Mouse (Mus musculus) intestine, embryonic 16.5 days (tissue): ENCODE results near the gene Szrd1. TPM values are rescaled to one million over a fixed set of nuclear protein-coding genes. Genes with fewer than 3 reads are reported as not detected.

Experiments used
- ATAC-seq: fragments of 200-750 bp; cut with Nextera tagmentation; 2 replicates; pipeline ENCODE4 v1.8.0; 2017; ENCODE audit warnings: moderate TSS enrichment, moderate library complexity
- H3K27ac ChIP-seq: fragments of 300-500 bp; sonication (generic); 2 replicates; pipeline ENCODE4 v1.5.1; 2014; ENCODE audit warnings: mild to moderate bottlenecking, low read length
- H3K27me3 ChIP-seq: fragments of 300-500 bp; sonication (generic); replicated peaks from 2 replicates; pipeline ENCODE4 v1.6.1; 2014; ENCODE audit warnings: low read length, control low read depth, mixed read lengths; ENCODE audit not compliant: control insufficient read depth, insufficient read depth
- H3K36me3 ChIP-seq: fragments of 300-500 bp; sonication (generic); 2 replicates; pipeline ENCODE4 v1.6.1; 2014; ENCODE audit warnings: low read length, control low read depth; ENCODE audit not compliant: control insufficient read depth, insufficient read depth
- H3K4me1 ChIP-seq: fragments of 300-500 bp; sonication (generic); 2 replicates; pipeline ENCODE4 v1.6.1; 2014; ENCODE audit warnings: low read length, control low read depth, mixed read lengths; ENCODE audit not compliant: control insufficient read depth, insufficient read depth
- H3K4me2 ChIP-seq: fragments of 300-500 bp; sonication (generic); 2 replicates; pipeline ENCODE4 v1.6.1; 2014; ENCODE audit warnings: low read depth, low read length, control low read depth
- H3K4me3 ChIP-seq: fragments of 300-500 bp; sonication (generic); 2 replicates; pipeline ENCODE4 v1.5.1; 2014; ENCODE audit warnings: mild to moderate bottlenecking, low read length
- H3K9ac ChIP-seq: fragments of 300-500 bp; sonication (generic); 2 replicates; pipeline ENCODE4 v1.6.1; 2014; ENCODE audit warnings: low read depth, low read length
- H3K9me3 ChIP-seq: fragments of 300-500 bp; sonication (generic); 2 replicates; pipeline ENCODE4 v1.6.1; 2016; ENCODE audit warnings: low read length, control low read depth; ENCODE audit not compliant: control insufficient read depth
- WGBS: fragments of 180-500 bp; shearing (Covaris S2); extraction: QIAGEN DNeasy Blood & Tissue Kit; methylation state at CpG from one replicate; pipeline ENCODE4 v1.1.7; 2014; 5-methylcytosine and 5-hydroxymethylcytosine counted together
- polyA plus RNA-seq: library from polyadenylated mRNA; unstranded; fragments of >200 nt; fragmentation: Nextera tagmentation; extraction: Ambion mirVana; gene quantifications from 2 replicates; pipeline ENCODE4 v1.2.1, GENCODE M21; 2015

The Szrd1 gene
- polyA plus RNA-seq, 1 experiment from 2014 or later = 46.4 TPM

- Histone ChIP-seq H3K36me3 (peaks cover 29% of the 10 kb centered on the region), H3K4me3 (no peak overlapping the region), H3K9me3 (no peaks in the 10 kb centered on the region), H3K27me3 (no peaks in the 10 kb centered on the region), H3K9ac (no peak overlapping the region), H3K4me1 (no peaks in the 10 kb centered on the region), H3K27ac (no peak overlapping the region), H3K4me2 (no peak overlapping the region)
- WGBS = 70% methylated on average over 12 of the region's 12 CpGs
- no peak for ATAC-seq
Measured at GRCm38 (mm10) chr4:141066709-141067515, 72.7 kb downstream of the Szrd1 start.

GRCm38 (mm10) chr4:141065123-141065522 is 74.5 kb downstream of the Szrd1 start:
- H3K36me3 ChIP-seq = peaks cover 21% of the 10 kb centered on the region
- no peak for ATAC-seq
- H3K9ac ChIP-seq = no peak overlapping the region
- H3K27me3 ChIP-seq = no peaks in the 10 kb centered on the region
- no peak overlapping the region for H3K4me3 ChIP-seq
- WGBS = 6% methylated on average over 8 of the region's 8 CpGs
- no peak overlapping the region for H3K4me2 ChIP-seq
- no peaks in the 10 kb centered on the region for H3K4me1 ChIP-seq
- no peaks in the 10 kb centered on the region for H3K9me3 ChIP-seq
- no peak overlapping the region for H3K27ac ChIP-seq

- ATAC-seq = no peak
- WGBS = 84% methylated on average over 4 of the region's 4 CpGs
- Histone ChIP-seq H3K4me3 (no peak overlapping the region), H3K9ac (no peak overlapping the region), H3K9me3 (no peaks in the 10 kb centered on the region), H3K4me2 (no peak overlapping the region), H3K4me1 (peaks cover 7% of the 10 kb centered on the region), H3K36me3 (peaks cover 17% of the 10 kb centered on the region), H3K27ac (no peak overlapping the region), H3K27me3 (no peaks in the 10 kb centered on the region)
Measured at GRCm38 (mm10) chr4:141064104-141064659, 75.4 kb downstream of the Szrd1 start.

Other genes starting within 250 kb of the Szrd1 start
- gene Padi2, start 233.4 kb downstream of the Szrd1 start, polyA plus RNA-seq = 3.0 and 3.5 TPM in 2 replicates
- gene Sdhb, start 178.6 kb downstream of the Szrd1 start, polyA plus RNA-seq = 671 and 689 TPM in 2 replicates
- gene Atp13a2, start 152.9 kb downstream of the Szrd1 start, polyA plus RNA-seq = 29.3 and 31.5 TPM in 2 replicates
- gene Mfap2, start 129.4 kb downstream of the Szrd1 start, polyA plus RNA-seq = 312 and 334 TPM in 2 replicates
- gene Crocc, start 79.2 kb downstream of the Szrd1 start, polyA plus RNA-seq = 2.2 and 3.5 TPM in 2 replicates
- 79.6 and 82.0 TPM in 2 replicates for gene Necap2, start 61.4 kb downstream of the Szrd1 start, polyA plus RNA-seq
- gene Spata21, start 51.4 kb downstream of the Szrd1 start, polyA plus RNA-seq = 0.22 TPM in 1 of 2 replicates, not detected in the other
- 17.9 and 18.5 TPM in 2 replicates for gene Fbxo42, start 8.1 kb upstream of the Szrd1 start, polyA plus RNA-seq
- gene Rsg1, start 74.2 kb upstream of the Szrd1 start, polyA plus RNA-seq = 4.2 and 5.1 TPM in 2 replicates
- gene Arhgef19, start 99.7 kb upstream of the Szrd1 start, polyA plus RNA-seq = 15.0 and 15.1 TPM in 2 replicates
- 7.6 and 8.5 TPM in 2 replicates for gene Epha2, start 161.5 kb upstream of the Szrd1 start, polyA plus RNA-seq
- 1.5 and 1.6 TPM in 2 replicates for gene Fam131c, start 228.4 kb upstream of the Szrd1 start, polyA plus RNA-seq